Mouse (Mus musculus) forebrain, postnatal 0 days (tissue): ENCODE measurements around the gene Wdr18. TPM values are rescaled to one million over a fixed set of nuclear protein-coding genes. Genes with fewer than 3 reads are reported as not detected.
A peak's percentile ranks its signal among the peaks of the same experiment; 100 is the strongest.
"Not testable (repeated sequence)": the region's sequence is repeated elsewhere in the genome, so short reads cannot be mapped to it uniquely, and the experiment has no call there.

Source experiments
- ATAC-seq: fragments of 200-750 bp; cut with Nextera tagmentation; 2 replicates; pipeline ENCODE4 v1.8.0; 2017; ENCODE audit warnings: mild to moderate bottlenecking, moderate library complexity
- DNase-seq: peaks from one replicate; pipeline ENCODE4 v3.0.0-alpha.2; 2015
- H3K27ac ChIP-seq: fragments of 300-500 bp; sonication (generic); 2 replicates; pipeline ENCODE4 v1.5.1; 2014; ENCODE audit warnings: low read depth, mild to moderate bottlenecking, antibody characterized with exemption, low read length, moderate library complexity, mixed read lengths
- H3K27me3 ChIP-seq: fragments of 300-500 bp; sonication (generic); 2 replicates; pipeline ENCODE4 v1.6.1; 2014; ENCODE audit warnings: mild to moderate bottlenecking, low read length, mixed read lengths; ENCODE audit not compliant: insufficient read depth
- H3K36me3 ChIP-seq: fragments of 300-500 bp; sonication (generic); 2 replicates; pipeline ENCODE4 v1.6.1; 2014; ENCODE audit warnings: mild to moderate bottlenecking, moderate library complexity; ENCODE audit not compliant: insufficient read depth
- H3K4me1 ChIP-seq: fragments of 300-500 bp; sonication (generic); 2 replicates; pipeline ENCODE4 v1.6.1; 2014; ENCODE audit warnings: antibody characterized with exemption; ENCODE audit not compliant: insufficient read depth
- H3K4me2 ChIP-seq: fragments of 300-500 bp; sonication (generic); 2 replicates; pipeline ENCODE4 v1.6.1; 2014; ENCODE audit warnings: low read depth, mild to moderate bottlenecking, moderate library complexity
- H3K4me3 ChIP-seq: fragments of 300-500 bp; sonication (generic); 2 replicates; pipeline ENCODE4 v1.5.1; 2014; ENCODE audit warnings: low read depth, low read length, mixed read lengths
- H3K9ac ChIP-seq: fragments of 300-500 bp; sonication (generic); 2 replicates; pipeline ENCODE4 v1.6.1; 2014; ENCODE audit warnings: mild to moderate bottlenecking
- H3K9me3 ChIP-seq: fragments of 300-500 bp; sonication (generic); 2 replicates; pipeline ENCODE4 v1.6.1; 2016; ENCODE audit warnings: low read length
- CTCF ChIP-seq: sonication (generic); IDR thresholded peaks from 2 replicates; pipeline ENCODE4 v1.5.1; 2016; ENCODE audit warnings: antibody characterized with exemption, control low read depth, low read depth
- WGBS: fragments of 180-500 bp; shearing (Covaris S2); extraction: QIAGEN DNeasy Blood & Tissue Kit; methylation state at CpG from one replicate; pipeline ENCODE4 v1.1.7; 2014; 5-methylcytosine and 5-hydroxymethylcytosine counted together
- polyA plus RNA-seq: library from polyadenylated mRNA; unstranded; fragments of >200 nt; fragmentation: Nextera tagmentation; extraction: Ambion mirVana; gene quantifications from 2 replicates; pipeline ENCODE4 v1.2.1, GENCODE M21; 2015
- total RNA-seq: library from RNA; depleted of rRNA; stranded (reverse); fragments of >200 nt; gene quantifications from 2 replicates; pipeline ENCODE4 v1.2.3, GENCODE M21; 2014

Wdr18 gene
- total and polyA plus RNA-seq, 2 experiments from 2014 or later: 58.2 to 107 TPM

- Histone ChIP-seq H3K27me3 (no peaks in the 10 kb centered on the region), H3K36me3 (peaks cover 22% of the 10 kb centered on the region), H3K9ac (no peak overlapping the region), H3K4me2 (no peak overlapping the region), H3K4me3 (no peak overlapping the region), H3K27ac (no peak overlapping the region), H3K4me1 (no peaks in the 10 kb centered on the region), H3K9me3 (no peaks in the 10 kb centered on the region)
- TF ChIP-seq CTCF: no peak
- no peak for DNase-seq
- WGBS: 90% methylated on average over 4 of the region's 4 CpGs
- no peak for ATAC-seq
These were observed 10.1 kb upstream of the Wdr18 start for GRCm38 (mm10) chr10:79949873-79950272.

- Histone ChIP-seq H3K4me3 (no peak overlapping the region), H3K27me3 (no peaks in the 10 kb centered on the region), H3K9me3 (no peaks in the 10 kb centered on the region), H3K27ac (no peak overlapping the region), H3K4me1 (no peaks in the 10 kb centered on the region), H3K36me3 (peaks cover 22% of the 10 kb centered on the region), H3K9ac (no peak overlapping the region), H3K4me2 (no peak overlapping the region)
- DNase-seq (no peak), ATAC-seq (no peak)
- no peak for TF ChIP-seq CTCF
- WGBS: 83% methylated on average over 18 of the region's 18 CpGs
These were observed 9.3 kb upstream of the Wdr18 start for GRCm38 (mm10) chr10:79950661-79951060.

- WGBS: 91% methylated on average over 6 of the region's 6 CpGs
These were observed 6.0 kb upstream of the Wdr18 start for GRCm38 (mm10) chr10:79953946-79954345.

GRCm38 (mm10) chr10:79955691-79956090, 4.3 kb upstream of the Wdr18 start:
- Histone ChIP-seq H3K4me1 (no peaks in the 10 kb centered on the region), H3K4me3 (no peak overlapping the region), H3K9me3 (no peaks in the 10 kb centered on the region), H3K27me3 (no peaks in the 10 kb centered on the region), H3K36me3 (peaks cover 11% of the 10 kb centered on the region; the same call in 1 of the 2 replicates), H3K27ac (no peak overlapping the region), H3K9ac (no peak overlapping the region), H3K4me2 (no peak overlapping the region)
- ATAC-seq: no peak
- no peak for TF ChIP-seq CTCF
- WGBS: 79% methylated on average over 9 of the region's 9 CpGs
- no peak for DNase-seq

More at GRCm38 (mm10) chr10:79953946-79954345, 6.0 kb upstream of the Wdr18 start:
- TF ChIP-seq CTCF: peak; percentile 63
- no peaks in the 10 kb centered on the region for H3K9me3 ChIP-seq
- H3K4me1 ChIP-seq: no peaks in the 10 kb centered on the region
- peaks cover 22% of the 10 kb centered on the region for H3K36me3 ChIP-seq
- DNase-seq (no peak), ATAC-seq (no peak)
- H3K4me3 ChIP-seq: no peak overlapping the region
- no peaks in the 10 kb centered on the region for H3K27me3 ChIP-seq
- no peak overlapping the region for H3K9ac ChIP-seq
- no peak overlapping the region for H3K27ac ChIP-seq
- H3K4me2 ChIP-seq: no peak overlapping the region

GRCm38 (mm10) chr10:79956643-79957154, 3.3 kb upstream of the Wdr18 start:
- no peak overlapping the region for H3K4me3 ChIP-seq
- H3K36me3 ChIP-seq: peaks cover 8% of the 10 kb centered on the region; the same call in 1 of the 2 replicates
- WGBS: 27% methylated on average over 4 of the region's 4 CpGs
- no peak for TF ChIP-seq CTCF
- H3K4me1 ChIP-seq: no peaks in the 10 kb centered on the region
- no peak overlapping the region for H3K27ac ChIP-seq
- H3K9me3 ChIP-seq: no peaks in the 10 kb centered on the region
- H3K9ac ChIP-seq: no peak overlapping the region
- no peak overlapping the region for H3K4me2 ChIP-seq
- H3K27me3 ChIP-seq: no peaks in the 10 kb centered on the region
- no peak for DNase-seq
- ATAC-seq: no peak

GRCm38 (mm10) chr10:79958140-79958816, 1.7 kb upstream of the Wdr18 start:
- H3K4me3 ChIP-seq: no peak overlapping the region
- H3K4me1 ChIP-seq: no peaks in the 10 kb centered on the region
- TF ChIP-seq CTCF: peak; percentile 81
- ATAC-seq (no peak), DNase-seq (peak; percentile 55)
- peaks cover 17% of the 10 kb centered on the region; the same call in 1 of the 2 replicates for H3K36me3 ChIP-seq
- no peaks in the 10 kb centered on the region for H3K9me3 ChIP-seq
- no peak overlapping the region for H3K4me2 ChIP-seq
- no peak overlapping the region for H3K27ac ChIP-seq
- 15% methylated on average over 21 of the region's 21 CpGs for WGBS
- no peak overlapping the region for H3K9ac ChIP-seq
- no peaks in the 10 kb centered on the region for H3K27me3 ChIP-seq

GRCm38 (mm10) chr10:79959412-79959811, 540 bp upstream of the Wdr18 start:
- H3K9ac ChIP-seq, H3K4me1 ChIP-seq, H3K27ac ChIP-seq, ATAC-seq, DNase-seq, H3K9me3 ChIP-seq, H3K27me3 ChIP-seq: not testable (repeated sequence)
- Histone ChIP-seq H3K4me3 (peak overlapping the region; percentile 79), H3K36me3 (peaks cover 25% of the 10 kb centered on the region), H3K4me2 (peak overlapping the region; percentile 86)
- 32% methylated on average over 10 of the region's 10 CpGs for WGBS
